Mouse (Mus musculus): Measurements from ENCODE around the gene Epb41l3. TPM values are rescaled to one million over a fixed set of nuclear protein-coding genes. Genes with fewer than 3 reads are reported as not detected.

Epb41l3 gene
- polyA plus RNA-seq, 3 experiments from 2014 or later, result 0.16 to 0.98 (median 0.34) TPM

DNA sequence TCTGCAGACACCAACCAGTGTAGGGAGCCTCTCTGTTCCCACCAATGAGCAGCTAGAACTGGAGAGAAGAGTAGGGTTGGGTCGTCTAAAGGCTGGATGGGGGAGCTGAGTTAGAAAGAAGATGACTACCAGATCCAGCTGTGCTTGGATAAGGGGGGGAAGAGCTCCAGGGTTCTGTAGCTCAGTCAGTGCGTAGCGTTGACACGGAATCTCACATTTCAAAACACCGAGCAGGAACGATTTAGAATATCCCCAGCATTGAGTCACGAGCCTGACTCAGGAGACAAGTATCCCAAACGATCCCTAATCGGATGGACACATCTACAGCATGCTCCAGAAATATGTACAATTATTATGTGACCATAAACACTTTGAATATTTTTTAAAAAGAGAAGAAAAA is 180.4 kb downstream of the Epb41l3 start:
- no peak for ATAC-seq

DNA sequence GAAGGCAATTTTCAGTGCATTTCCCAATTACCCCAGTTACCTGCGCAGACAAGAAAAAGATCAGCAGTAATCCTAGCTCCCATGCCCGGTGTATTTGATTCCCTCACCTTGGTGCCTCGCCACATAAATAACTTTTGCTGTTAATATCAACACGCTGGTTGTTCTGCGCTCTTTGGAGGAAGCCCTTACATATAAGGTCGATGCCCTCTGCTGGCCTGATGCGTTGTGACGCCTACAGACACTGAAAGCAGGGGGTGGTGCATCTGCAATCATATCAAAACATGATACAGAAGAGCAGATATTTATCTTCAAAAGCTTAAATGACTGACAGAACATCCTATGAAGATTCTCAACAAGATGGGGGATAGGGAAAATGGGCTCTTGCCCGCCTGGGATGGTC is 181.0 kb downstream of the Epb41l3 start:
- ATAC-seq, result no peak

DNA sequence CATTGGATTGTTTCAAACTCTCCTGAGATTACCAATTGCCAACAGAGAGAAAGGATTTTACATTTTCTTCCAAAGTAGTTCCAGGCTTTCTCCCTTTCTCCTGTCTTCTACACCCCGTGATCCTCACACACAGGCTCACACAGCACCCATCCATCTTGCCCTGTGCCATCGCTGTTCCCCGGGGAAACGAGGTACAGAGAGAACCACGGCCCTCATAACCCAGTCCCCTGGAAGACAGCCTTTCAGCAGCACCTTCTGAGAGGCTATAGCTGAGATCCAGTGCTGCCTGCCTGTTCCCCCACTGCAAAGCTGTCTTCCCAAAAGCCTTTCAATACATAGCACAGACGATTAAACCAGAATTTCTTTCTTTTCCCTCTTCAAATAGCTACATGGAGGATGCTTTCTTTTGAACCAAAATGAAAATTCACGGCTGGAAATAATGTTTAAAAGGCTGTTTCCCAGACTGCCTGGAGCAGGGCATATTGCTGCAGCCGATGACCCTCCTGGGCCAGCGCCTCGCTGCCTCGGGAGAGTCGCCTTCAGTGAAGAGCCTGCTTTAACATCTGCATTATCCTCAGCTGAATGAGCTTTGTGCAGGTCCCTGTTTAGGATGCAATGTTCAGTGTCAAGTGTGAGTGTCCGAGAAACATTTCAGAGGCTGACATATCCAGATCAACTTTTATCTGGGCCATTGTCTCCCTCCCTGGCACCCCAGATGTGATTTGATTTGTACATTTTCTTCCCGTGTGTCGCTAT is 188.5 kb downstream of the Epb41l3 start:
- no peak for ATAC-seq

DNA sequence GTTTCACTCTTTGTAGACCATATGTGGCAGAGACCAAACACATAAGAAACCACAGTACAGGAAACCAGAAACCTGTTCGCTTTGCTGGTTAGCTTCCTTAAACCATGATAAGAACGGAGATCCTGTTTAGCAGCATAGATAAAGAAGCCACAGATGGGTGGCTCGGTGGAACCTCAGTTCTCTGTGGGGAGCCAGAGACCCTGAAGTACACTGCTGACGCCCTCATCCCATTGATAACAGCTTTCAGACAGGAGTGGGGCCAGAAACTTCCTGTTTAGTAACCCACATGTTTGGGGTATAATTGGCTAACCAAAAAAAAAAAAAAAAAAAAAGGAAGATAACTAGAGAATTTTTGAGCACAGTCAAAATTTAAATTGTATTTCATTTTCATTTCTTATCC is 189.7 kb downstream of the Epb41l3 start:
- ATAC-seq, result no peak

- no peak for ATAC-seq
These were observed 190.4 kb downstream of the Epb41l3 start for GRCm38 (mm10) chr17:69265759-69266463.

GRCm38 (mm10) chr17:69266936-69267335 is 191.5 kb downstream of the Epb41l3 start:
- no peak for ATAC-seq

GRCm38 (mm10) chr17:69267526-69267925 is 192.0 kb downstream of the Epb41l3 start:
- ATAC-seq, result no peak

GRCm38 (mm10) chr17:69277362-69277761 is 201.9 kb downstream of the Epb41l3 start:
- ATAC-seq, result no peak

DNA sequence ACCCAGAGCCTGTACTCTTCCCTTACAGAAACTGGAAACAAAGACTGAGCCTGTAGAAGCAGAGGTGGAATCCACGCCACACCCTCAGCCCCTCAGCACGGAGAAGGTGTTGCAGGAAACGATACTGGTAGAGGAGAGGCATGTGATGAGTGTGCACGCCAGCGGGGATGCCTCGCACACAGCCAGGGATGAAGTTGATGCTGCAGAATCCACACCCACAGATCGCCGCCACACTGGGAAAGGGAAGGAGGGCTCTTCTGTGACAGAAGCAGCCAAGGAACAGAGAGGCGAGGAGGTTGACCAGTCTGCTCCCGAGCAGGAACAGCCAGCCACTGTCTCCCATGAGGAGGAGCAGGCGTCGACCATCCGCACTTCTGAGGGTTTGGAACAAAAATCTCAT is 209.0 kb downstream of the Epb41l3 start:
- ATAC-seq, result no peak

- no peak for ATAC-seq
These were observed 212.6 kb downstream of the Epb41l3 start for GRCm38 (mm10) chr17:69288130-69288529.

GRCm38 (mm10) chr17:69290272-69290671 is 214.8 kb downstream of the Epb41l3 start:
- ATAC-seq, result no peak

DNA sequence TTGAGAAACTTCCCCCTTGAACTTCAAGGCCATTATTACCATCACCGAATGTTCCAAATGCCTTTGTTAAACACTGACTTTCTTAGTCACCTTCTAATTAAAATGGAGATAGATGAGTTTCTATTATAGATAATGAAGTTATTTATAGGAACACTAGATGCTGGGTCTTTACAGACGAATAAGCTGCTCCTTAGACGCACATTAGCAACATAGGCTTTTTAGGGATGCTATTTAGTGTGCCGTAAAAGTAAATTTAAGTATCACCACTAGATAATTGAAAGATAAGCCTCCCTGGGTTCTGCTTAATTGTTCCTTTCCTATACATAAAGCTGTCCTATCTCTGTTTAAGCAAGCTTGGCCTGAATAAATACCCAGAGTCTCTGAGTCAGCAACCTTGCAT is 226.1 kb downstream of the Epb41l3 start:
- no peak for ATAC-seq

DNA sequence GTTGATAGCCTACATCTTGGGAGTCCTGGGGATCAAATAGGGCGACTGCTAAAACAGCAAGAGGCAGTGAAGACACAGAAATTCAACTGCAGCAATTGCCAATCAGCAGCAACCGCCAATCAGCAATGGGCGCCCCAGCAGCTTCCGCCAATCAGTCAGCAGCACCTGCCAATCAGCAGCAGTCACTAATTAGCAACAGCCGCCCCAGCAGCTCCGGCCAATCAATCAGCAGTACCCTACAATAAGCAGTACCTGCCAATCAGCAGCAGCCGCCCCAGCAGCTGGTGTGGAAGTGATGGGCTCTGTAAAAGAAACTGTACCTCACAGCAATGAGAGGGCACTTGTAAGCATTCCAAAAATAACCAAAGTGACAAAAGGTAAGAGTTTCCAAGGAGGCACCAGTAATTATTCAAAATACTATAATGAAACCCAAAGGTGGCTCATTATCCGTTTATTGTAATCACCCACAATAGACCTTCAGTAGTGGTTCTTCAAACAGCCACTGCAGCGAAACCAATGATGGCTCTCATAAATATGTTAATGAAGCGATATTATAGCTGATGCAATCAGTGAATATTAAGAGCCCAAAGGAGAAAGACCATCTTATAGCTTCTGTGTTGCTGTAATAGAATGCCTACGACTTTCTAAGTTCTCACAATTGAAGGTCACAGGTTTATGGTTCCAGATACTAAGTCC is 228.2 kb downstream of the Epb41l3 start:
- ATAC-seq, result no peak

- no peak for ATAC-seq
These were observed 232.2 kb downstream of the Epb41l3 start for GRCm38 (mm10) chr17:69307636-69308035.

DNA sequence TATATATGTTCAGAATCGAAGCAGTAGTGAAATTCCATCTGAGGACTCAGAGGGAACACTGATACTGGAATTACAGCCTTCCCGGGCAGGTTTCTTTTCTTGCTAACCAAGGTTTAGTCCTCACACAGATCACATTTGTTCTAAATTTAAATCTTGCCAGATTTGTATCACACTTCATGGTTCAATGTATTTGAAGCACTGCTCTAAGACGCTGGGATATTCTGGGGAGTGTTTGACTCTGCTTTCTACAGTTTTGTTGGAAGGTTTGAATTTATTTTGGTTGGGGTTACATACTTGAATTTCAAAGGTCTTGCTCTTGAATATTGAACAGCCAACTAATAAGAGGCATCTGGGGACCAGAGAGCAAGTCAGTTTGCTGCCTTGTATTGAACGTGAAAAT is 234.4 kb downstream of the Epb41l3 start:
- no peak for ATAC-seq

DNA sequence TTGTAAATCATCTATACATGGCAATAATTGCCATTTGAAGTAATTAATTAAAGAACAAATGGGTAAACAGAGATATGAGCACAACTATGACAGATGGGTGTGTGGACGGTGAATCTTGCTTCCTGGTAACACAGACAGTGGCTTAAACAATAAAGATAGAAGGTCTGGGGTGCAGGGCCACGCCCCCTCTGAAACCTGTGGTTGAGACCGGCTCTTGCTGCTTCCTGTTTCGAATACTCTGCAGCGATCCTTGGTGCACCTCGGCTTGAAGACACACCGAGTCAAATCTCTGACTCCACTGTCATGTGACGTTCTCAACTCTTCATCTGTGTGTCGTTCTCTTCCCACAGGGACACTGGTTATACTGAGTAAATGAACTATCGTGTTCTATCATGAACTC is 245.0 kb downstream of the Epb41l3 start:
- ATAC-seq, result no peak

DNA sequence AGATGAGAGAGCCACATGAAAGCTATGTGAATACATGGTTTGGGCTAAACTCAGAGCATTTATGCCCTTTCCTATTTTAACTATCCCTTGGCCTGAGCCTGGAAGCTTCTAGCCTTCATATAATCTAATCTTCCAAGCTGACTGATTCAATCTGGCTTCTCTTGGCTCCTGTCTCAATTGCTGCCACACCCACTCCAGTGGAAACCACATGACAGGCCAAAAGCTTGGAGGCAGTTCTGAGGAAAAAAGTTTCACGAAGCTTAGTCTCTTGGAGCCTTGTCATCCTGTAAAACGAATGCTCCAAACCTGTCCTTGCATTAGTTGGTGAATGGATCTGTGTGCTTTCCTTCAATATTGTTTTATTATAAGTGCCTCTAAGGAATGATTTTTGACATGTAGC is 247.2 kb downstream of the Epb41l3 start:
- no peak for ATAC-seq

Other genes with a start within 250 kb of the Epb41l3 start
- gene Tmem200c, start 249.1 kb upstream of the Epb41l3 start, polyA plus RNA-seq (2017; shearing (Covaris generic)), result not detected

Measured in inflammation-experienced regulatory T-cells, adult 6 months (primary cell).